Mouse (Mus musculus) heart, embryonic 16.5 days (tissue): Measurements from ENCODE around the gene Rab36. TPM values are rescaled to one million over a fixed set of nuclear protein-coding genes. Genes with fewer than 3 reads are reported as not detected.

Experiments used
- ATAC-seq: fragments of 200-750 bp; cut with Nextera tagmentation; replicated peaks from 2 replicates; pipeline ENCODE4 v1.8.0; 2017; ENCODE audit warnings: moderate number of reproducible peaks; ENCODE audit not compliant: insufficient read depth, low FRiP score; ENCODE audit errors: extremely low read depth
- H3K27ac ChIP-seq: fragments of 300-500 bp; sonication (generic); 2 replicates; pipeline ENCODE4 v1.5.1; 2014; ENCODE audit warnings: mild to moderate bottlenecking, low read length, control low read depth, moderate library complexity
- H3K27me3 ChIP-seq: fragments of 300-500 bp; sonication (generic); 2 replicates; pipeline ENCODE4 v1.6.1; 2014; ENCODE audit warnings: low read length, mixed read lengths; ENCODE audit not compliant: control insufficient read depth, insufficient read depth
- H3K36me3 ChIP-seq: fragments of 300-500 bp; sonication (generic); 2 replicates; pipeline ENCODE4 v1.6.1; 2014; ENCODE audit not compliant: control insufficient read depth, insufficient read depth
- H3K4me1 ChIP-seq: fragments of 300-500 bp; sonication (generic); 2 replicates; pipeline ENCODE4 v1.6.1; 2014; ENCODE audit warnings: low read length, mixed read lengths; ENCODE audit not compliant: control insufficient read depth, insufficient read depth
- H3K4me2 ChIP-seq: fragments of 300-500 bp; sonication (generic); 2 replicates; pipeline ENCODE4 v1.6.1; 2014; ENCODE audit warnings: low read depth, mild to moderate bottlenecking, control low read depth, low read length
- H3K4me3 ChIP-seq: fragments of 300-500 bp; sonication (generic); 2 replicates; pipeline ENCODE4 v1.5.1; 2014; ENCODE audit warnings: mild to moderate bottlenecking, control low read depth, low read length
- H3K9ac ChIP-seq: fragments of 300-500 bp; sonication (generic); 2 replicates; pipeline ENCODE4 v1.6.1; 2014; ENCODE audit warnings: low read length, control low read depth
- H3K9me3 ChIP-seq: fragments of 300-500 bp; sonication (generic); replicated peaks from 2 replicates; pipeline ENCODE4 v1.6.1; 2016; ENCODE audit warnings: low read length; ENCODE audit not compliant: control insufficient read depth
- WGBS: fragments of 180-500 bp; shearing (Covaris S2); extraction: QIAGEN DNeasy Blood & Tissue Kit; methylation state at CpG from one replicate; pipeline ENCODE4 v1.1.7; 2014; 5-methylcytosine and 5-hydroxymethylcytosine counted together
- polyA plus RNA-seq: library from polyadenylated mRNA; unstranded; fragments of >200 nt; fragmentation: Nextera tagmentation; extraction: Ambion mirVana; gene quantifications from 2 replicates; pipeline ENCODE4 v1.2.1, GENCODE M21; 2015

The Rab36 gene
- polyA plus RNA-seq, 1 experiment from 2014 or later = 1.7 TPM

GRCm38 (mm10) chr10:75061341-75062188 lies 24.7 kb downstream of the Rab36 start:
- Histone ChIP-seq H3K4me3 (peak overlapping the region; percentile 77), H3K9ac (peak overlapping the region; percentile 83), H3K4me2 (peak overlapping the region; percentile 77), H3K9me3 (no peaks in the 10 kb centered on the region), H3K36me3 (no peaks in the 10 kb centered on the region), H3K27me3 (peaks cover 18% of the 10 kb centered on the region), H3K4me1 (peaks cover 37% of the 10 kb centered on the region), H3K27ac (no peak overlapping the region)
- 4% methylated on average over 69 of the region's 71 CpGs for WGBS
- no peak for ATAC-seq

DNA sequence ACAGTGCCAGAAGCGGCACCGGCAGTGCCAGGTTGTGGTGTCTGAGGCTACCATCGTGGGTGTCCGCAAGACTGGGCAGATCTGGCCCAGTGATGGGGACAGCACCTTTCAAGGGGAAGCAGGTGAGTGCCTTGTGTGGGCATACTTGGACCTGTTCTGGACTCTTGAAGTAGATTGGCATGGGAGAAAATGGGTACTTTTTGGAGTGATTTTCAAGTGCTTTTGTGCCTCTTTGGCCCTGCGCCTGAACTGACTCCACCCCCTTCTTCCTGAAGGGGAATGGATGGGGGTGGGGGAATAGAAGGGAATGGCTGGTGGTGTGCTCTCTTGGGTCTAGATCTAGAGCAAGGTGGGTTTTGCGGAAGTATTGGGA lies 25.3 kb downstream of the Rab36 start:
- Histone ChIP-seq H3K9ac (peak overlapping the region; percentile 83), H3K4me1 (peaks cover 37% of the 10 kb centered on the region), H3K9me3 (no peaks in the 10 kb centered on the region), H3K36me3 (no peaks in the 10 kb centered on the region), H3K27ac (no peak overlapping the region), H3K4me3 (peak overlapping the region; percentile 77), H3K27me3 (peaks cover 14% of the 10 kb centered on the region), H3K4me2 (peak overlapping the region; percentile 77)
- 15% methylated on average over 6 of the region's 6 CpGs for WGBS
- no peak for ATAC-seq

- Histone ChIP-seq H3K4me2 (peak overlapping the region; percentile 77), H3K9ac (peak overlapping the region; percentile 83; the same call in 1 of the 2 replicates), H3K9me3 (no peaks in the 10 kb centered on the region), H3K27me3 (peaks cover 9% of the 10 kb centered on the region), H3K27ac (no peak overlapping the region), H3K36me3 (no peaks in the 10 kb centered on the region), H3K4me3 (peak overlapping the region; percentile 77), H3K4me1 (peaks cover 40% of the 10 kb centered on the region)
- 42% methylated on average over 6 of the region's 6 CpGs for WGBS
- no peak for ATAC-seq
These were observed 25.8 kb downstream of the Rab36 start for GRCm38 (mm10) chr10:75062621-75063020.

DNA sequence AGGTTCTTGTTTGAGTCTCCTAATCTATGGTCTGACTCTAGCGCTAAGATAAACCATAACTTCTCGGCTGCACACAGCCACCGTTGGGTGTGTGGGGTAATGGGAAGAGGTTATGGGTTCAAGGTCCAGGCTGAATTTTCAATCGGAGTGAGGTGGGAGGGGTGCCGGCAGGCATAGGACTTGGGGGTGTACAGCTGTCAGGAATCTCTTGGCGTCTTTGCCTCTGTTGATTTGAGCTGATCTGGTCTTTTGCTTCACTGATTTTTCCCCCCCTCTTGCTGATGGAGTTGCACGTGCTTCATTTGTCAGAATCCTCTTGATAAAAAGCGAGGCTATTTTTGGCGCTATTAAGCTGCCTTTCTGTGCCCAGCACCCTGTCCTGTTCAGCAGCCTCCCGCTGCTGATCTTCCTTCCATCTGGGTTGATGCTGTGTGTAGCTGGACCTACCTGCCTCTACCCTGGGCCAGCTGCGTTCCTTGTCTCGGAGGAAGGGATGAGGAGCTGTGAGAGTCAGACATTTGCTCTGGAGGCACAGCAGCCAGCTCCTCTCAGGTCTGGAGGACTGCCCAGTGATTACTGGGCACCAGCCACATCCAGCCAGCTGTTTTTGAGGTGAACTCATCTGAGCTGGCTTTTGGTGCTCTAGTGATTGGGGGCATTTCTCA lies 26.6 kb downstream of the Rab36 start:
- Histone ChIP-seq H3K4me1 (peaks cover 40% of the 10 kb centered on the region), H3K4me2 (peak overlapping the region; percentile 77), H3K4me3 (peak overlapping the region; percentile 77), H3K27ac (peak overlapping the region; percentile 37; the same call in 1 of the 2 replicates), H3K9me3 (no peaks in the 10 kb centered on the region), H3K9ac (0 out of 2 replicates have a peak overlapping the region, but pooled peaks have one; percentile 43), H3K36me3 (no peaks in the 10 kb centered on the region), H3K27me3 (peaks cover 6% of the 10 kb centered on the region)
- ATAC-seq = no peak
- 29% methylated on average over 12 of the region's 12 CpGs for WGBS

- ATAC-seq = no peak
- H3K4me2 ChIP-seq = no peak overlapping the region
- H3K36me3 ChIP-seq = no peaks in the 10 kb centered on the region
- no peaks in the 10 kb centered on the region for H3K9me3 ChIP-seq
- H3K9ac ChIP-seq = no peak overlapping the region
- whole genome bisulfite sequencing = 84% methylated on average over 6 of the region's 6 CpGs
- H3K4me1 ChIP-seq = peaks cover 39% of the 10 kb centered on the region
- H3K27ac ChIP-seq = no peak overlapping the region
- H3K27me3 ChIP-seq = peaks cover 6% of the 10 kb centered on the region
- no peak overlapping the region for H3K4me3 ChIP-seq
These were observed 28.8 kb downstream of the Rab36 start for GRCm38 (mm10) chr10:75065691-75066090.

DNA sequence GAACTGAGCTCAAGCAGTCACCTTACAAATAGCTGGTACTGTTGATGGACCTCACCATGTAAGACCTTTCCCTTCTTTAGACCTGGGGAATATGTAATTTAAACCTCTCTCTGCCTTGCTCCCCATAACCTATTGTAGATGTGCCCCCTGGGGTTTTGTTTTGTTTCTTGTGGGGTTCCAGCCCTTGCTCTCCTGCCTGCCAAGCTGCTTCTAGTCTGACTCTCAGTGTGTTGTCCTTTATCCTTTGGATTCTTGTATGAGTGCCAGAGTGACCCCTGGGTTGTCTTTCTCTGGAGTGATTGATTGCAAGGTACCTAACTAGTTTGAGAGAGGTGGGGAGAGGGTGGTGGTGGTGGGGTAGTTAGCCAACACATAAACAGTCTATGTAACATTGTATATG lies 30.6 kb downstream of the Rab36 start:
- ATAC-seq = no peak
- Histone ChIP-seq H3K9me3 (no peaks in the 10 kb centered on the region), H3K4me3 (no peak overlapping the region), H3K4me2 (no peak overlapping the region), H3K27ac (no peak overlapping the region), H3K36me3 (no peaks in the 10 kb centered on the region), H3K27me3 (peaks cover 2% of the 10 kb centered on the region), H3K4me1 (peaks cover 33% of the 10 kb centered on the region), H3K9ac (no peak overlapping the region)

DNA sequence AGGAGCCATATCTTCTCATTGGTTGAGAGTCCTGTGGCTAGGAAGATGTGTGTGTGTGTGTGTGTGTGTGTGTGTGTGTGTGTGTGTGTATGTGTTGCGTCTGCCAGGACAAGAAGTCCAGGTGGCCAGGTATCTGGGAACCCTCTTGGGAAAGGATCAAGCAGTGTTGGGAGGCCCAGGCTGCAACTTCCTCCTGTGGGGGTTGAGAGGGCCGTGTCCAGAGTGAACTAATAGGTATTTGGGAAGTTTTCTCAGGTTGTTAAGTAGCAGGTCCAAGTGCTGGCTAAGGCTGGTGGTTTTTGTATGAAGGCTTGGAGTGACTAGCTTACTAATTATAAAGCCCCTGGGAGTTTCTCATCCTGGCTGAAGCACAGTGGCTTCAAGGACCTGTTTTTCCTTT lies 31.2 kb downstream of the Rab36 start:
- no peak for ATAC-seq
- H3K4me2 ChIP-seq = no peak overlapping the region
- H3K4me3 ChIP-seq = no peak overlapping the region
- H3K27ac ChIP-seq = no peak overlapping the region
- 35% methylated on average over 2 of the region's 2 CpGs for WGBS
- H3K9me3 ChIP-seq = no peaks in the 10 kb centered on the region
- peaks cover 26% of the 10 kb centered on the region for H3K4me1 ChIP-seq
- no peak overlapping the region for H3K9ac ChIP-seq
- no peaks in the 10 kb centered on the region for H3K36me3 ChIP-seq
- H3K27me3 ChIP-seq = no peaks in the 10 kb centered on the region

DNA sequence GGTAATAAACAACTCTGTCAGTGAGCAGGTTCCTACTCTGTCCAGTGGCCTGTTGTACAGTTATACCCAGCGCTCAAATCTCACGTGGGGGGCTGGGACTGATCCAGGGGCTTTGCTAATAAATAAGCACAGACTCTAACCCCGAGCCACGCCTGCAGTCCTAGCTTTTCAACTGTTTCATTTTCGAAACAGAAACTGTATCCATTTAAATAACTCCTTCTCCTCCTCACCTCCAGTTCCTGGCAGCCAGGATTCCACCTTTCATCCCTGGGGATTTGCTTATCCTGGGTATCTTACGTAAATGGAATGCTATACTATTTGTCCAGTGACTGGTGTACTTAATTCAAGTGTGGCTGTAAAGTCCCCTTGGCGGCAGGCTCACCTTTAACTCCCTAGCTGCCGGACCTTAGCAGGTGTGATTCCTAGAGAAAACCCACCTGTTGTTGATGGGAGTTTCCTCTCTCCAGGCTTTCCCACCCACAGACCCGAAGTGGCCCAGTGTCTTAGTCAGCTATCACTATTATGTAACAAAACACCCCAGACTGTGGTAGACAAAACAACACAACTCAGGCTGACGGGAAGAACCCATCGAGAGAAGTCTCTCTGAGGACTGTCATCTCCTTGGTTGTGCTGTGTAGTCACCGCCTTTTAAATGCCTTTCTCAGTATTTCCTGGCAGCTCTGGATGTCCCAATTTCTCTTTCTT lies 31.9 kb downstream of the Rab36 start:
- H3K27me3 ChIP-seq = no peaks in the 10 kb centered on the region
- H3K4me1 ChIP-seq = peaks cover 19% of the 10 kb centered on the region
- 44% methylated on average over 12 of the region's 12 CpGs for WGBS
- no peak for ATAC-seq
- H3K4me2 ChIP-seq = no peak overlapping the region
- H3K9me3 ChIP-seq = no peaks in the 10 kb centered on the region
- no peaks in the 10 kb centered on the region for H3K36me3 ChIP-seq
- no peak overlapping the region for H3K27ac ChIP-seq
- no peak overlapping the region for H3K4me3 ChIP-seq
- H3K9ac ChIP-seq = no peak overlapping the region
